Mouse (Mus musculus) embryonic fibroblast, embryonic 13.5 days (primary cell): ENCODE measurements at regions not wholly inside any gene's neighbourhood (a gene's known extent, or its start where the extent isn't known, plus 50 kb on each side); places are given as distances from the start of the nearest gene placed in this dataset.

Source experiments
- CTCF ChIP-seq: IDR thresholded peaks from 2 replicates; pipeline ENCODE4 v1.5.1; 2011; ENCODE audit warnings: mild to moderate bottlenecking, control low read depth, low read length, moderate library complexity, borderline replicate concordance; ENCODE audit not compliant: insufficient read depth
- POLR2A ChIP-seq: IDR thresholded peaks from 2 replicates; pipeline ENCODE4 v1.6.1; 2011; ENCODE audit warnings: low read depth, mild to moderate bottlenecking, control low read depth, low read length, moderate library complexity

DNA sequence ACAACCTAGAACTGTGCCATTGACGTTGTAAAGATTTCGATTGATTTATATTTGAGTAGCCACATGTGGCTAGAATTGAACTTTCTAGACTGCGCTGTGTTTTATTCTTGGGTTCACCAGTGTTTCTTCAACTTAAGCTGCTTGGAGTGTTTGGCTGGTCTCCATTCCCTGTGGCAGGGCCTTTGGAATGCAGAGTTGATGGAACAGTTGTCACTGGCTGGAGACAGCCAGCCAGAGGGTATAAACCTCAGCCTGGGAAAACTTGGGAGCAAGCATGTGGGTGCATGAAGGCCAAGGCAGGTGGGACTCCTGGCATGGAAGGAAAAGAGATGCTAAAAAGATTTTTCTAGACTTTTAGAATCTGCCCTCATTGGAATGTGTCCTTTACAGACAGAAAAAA lies 109.8 kb downstream of the Erv3 start:
- TF ChIP-seq POLR2A = no peak
- no peak for TF ChIP-seq CTCF
